Mouse (Mus musculus): ENCODE data around the gene D230025D16Rik. TPM values are rescaled to one million over a fixed set of nuclear protein-coding genes. Genes with fewer than 3 reads are reported as not detected.

The D230025D16Rik gene
- 21.0 TPM for polyA plus RNA-seq (2014; fragmentation: Illumina TruSeq; extraction: RNeasy Lipid Tissue Mini Kit (QIAGEN cat#74804); ENCODE audit: low read depth, low replicate concordance)

DNA sequence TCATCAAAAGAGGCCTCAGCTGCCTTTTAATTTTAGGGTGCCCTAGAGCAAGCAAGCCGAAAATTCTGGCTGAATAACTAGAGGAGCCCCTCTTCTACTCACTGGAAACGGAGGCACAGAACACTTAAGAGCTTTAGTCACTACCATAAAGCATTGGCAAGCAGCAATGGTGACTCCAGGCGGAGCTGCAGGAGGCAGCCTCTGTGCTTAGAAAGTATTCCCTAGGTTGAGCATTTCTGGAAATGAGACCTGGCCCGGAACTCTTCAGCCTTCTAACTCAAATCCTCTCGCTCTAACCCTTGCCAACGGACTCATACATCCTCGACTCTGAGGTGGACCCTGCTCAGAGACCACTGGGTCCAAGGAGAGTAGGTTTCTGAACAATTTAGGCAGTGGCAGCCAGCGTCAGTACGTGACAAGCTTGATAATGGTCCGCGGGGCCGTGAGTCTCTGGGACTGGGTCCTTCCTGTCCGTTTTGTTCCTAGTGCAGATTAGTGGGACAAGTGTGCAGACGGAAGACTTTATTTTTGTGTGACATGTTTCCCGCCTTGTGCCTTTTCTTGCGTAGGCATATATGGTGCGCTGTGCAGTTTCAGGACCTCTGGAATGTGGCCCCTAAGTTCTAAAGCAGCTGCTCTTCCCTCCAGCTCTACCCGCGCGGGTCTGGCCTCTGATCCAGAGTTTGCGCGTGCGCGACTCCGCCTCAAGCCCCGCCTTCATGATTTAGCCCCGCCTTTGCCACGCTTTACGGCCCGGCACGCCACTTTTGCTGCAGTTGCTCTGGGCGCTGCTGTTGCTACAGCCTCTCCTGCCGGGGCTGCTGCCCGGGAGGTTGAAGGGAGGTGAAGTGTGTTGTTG, at the start of gene D230025D16Rik:
TSS of gene D230025D16Rik (plus strand) at position 733 of the 859 bp plus-strand sequence.

GRCm38 (mm10) chr8:105254966-105255350, 30.0 kb downstream of the D230025D16Rik start, which contains the start of gene B3gnt9:
TSS of gene B3gnt9 (minus strand) at chr8:105255153.

GRCm38 (mm10) chr8:105264024-105264982, 39.4 kb downstream of the D230025D16Rik start, which contains the start of the genes Tradd and Fbxl8:
TSS of gene Tradd (minus strand) at chr8:105264609.
TSS of gene Fbxl8 (plus strand) at chr8:105264648.

GRCm38 (mm10) chr8:105269461-105269947, 44.6 kb downstream of the D230025D16Rik start, which contains the start of gene Hsf4:
TSS of gene Hsf4 (plus strand) at chr8:105269801.

GRCm38 (mm10) chr8:105275840-105276239, 50.9 kb downstream of the D230025D16Rik start, which contains the start of gene Nol3:
TSS of gene Nol3 (plus strand) at chr8:105276140.

DNA sequence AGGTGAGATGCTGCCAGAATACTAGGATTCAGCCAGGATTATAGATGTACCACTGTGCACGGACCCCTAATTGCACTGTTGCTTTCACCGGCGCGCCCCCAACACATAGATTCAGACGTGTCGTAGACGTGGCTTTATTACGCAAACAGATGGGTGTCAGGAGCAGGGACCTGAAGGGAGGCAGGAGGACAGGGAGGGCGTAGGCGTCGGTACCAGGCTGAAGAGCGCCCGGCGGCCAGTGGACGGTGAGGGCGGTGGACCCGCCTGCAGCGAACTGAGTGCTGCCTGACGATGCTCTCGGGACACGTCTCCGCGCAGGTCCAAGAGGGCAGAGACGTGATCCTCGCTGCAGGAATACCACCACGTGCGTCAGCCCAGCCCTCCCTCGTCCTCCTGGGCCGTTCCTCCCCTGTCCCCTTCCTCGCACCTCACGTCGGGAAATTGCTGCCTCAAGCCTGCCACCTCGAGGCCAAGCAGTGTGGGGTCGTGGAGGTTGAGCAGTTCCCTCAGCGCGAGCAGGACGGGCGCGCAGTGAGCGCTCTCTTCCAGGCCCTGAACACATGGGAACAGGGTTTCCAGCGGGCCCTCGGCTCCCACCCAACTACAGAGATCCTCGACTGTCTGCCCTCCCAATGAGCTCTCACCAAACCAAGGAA, 65.0 kb downstream of the D230025D16Rik start, which contains the start of gene 4931428F04Rik:
TSS of gene 4931428F04Rik (minus strand) at position 60 of the 656 bp plus-strand sequence.

DNA sequence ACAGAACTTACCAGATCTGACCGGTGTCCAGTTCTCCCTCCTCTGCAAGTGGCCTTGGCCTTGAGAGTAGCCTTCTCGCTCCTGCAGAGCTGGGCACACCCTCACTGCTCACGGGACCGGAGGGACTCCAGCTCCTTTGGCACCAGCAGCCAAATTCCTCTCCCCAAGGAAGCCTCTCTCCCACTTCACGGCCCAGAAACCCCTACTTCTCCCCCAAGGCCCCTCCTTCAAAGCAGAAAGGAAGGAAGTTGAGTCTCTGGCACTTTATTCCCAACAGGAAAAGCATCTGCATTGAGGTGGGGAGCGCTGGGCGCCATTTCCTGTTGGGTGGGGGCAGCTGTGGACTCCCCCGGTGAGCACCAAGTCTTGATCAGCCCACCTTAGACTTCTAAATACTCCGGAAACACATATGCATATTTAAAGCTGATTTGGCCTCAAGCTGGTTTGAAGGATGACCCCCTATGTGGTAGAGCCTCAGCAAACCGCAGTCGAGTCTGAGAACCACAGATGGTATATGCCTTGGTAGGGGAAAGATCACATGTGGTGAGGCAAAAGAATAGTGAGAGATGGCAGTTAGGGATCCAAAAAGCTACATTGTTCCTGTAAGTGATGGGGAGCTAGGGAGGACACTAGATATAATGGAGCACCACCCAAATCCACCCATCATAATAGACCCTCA, 71.1 kb downstream of the D230025D16Rik start, which contains the start of gene Exoc3l:
TSS of gene Exoc3l (minus strand) at position 207 of the 679 bp plus-strand sequence.

DNA sequence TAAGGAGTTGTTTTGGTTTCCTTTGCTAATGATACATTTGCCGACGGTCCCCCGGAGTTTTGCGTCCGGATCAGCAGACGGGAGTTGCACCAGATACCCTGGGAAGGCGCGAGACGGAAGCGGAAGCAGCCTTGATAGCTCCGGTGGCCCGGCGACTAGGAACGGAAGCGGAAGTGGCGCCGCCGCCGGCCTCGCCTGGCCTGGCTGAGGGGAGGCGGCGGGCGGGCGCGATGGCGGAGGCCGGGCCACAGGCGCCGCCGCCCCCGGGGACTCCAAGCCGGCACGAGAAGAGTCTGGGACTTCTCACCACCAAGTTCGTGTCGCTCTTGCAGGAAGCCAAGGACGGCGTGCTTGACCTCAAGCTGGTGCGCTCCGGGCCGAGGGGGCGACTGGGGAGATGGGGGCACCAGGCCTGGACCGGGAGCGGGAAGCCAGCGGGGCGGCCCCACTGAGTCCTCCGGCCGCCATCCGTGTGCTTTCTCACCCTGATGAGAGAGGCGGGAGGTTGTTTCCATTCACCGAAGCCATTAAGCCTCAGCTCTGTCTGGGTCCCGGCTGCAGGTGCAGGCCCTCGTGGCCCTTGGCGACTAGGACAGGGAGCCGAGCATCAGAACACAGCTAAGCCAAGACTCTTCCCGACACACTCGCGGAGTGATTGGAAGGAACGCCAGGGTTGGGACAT, 72.7 kb downstream of the D230025D16Rik start, which contains the start of gene E2f4:
TSS of gene E2f4 (plus strand) at position 153 of the 682 bp plus-strand sequence.

Other genes starting within 250 kb of the D230025D16Rik start
- gene Ces2h, start 224.3 kb upstream of the D230025D16Rik start, polyA plus RNA-seq (2014; fragmentation: Illumina TruSeq; extraction: RNeasy Lipid Tissue Mini Kit (QIAGEN cat#74804); ENCODE audit: low read depth, low replicate concordance), result not detected
- not detected for gene Ces3a, start 176.5 kb upstream of the D230025D16Rik start, polyA plus RNA-seq (2014; fragmentation: Illumina TruSeq; extraction: RNeasy Lipid Tissue Mini Kit (QIAGEN cat#74804); ENCODE audit: low read depth, low replicate concordance)
- gene Ces3b, start 141.4 kb upstream of the D230025D16Rik start, polyA plus RNA-seq (2014; fragmentation: Illumina TruSeq; extraction: RNeasy Lipid Tissue Mini Kit (QIAGEN cat#74804); ENCODE audit: low read depth, low replicate concordance), result not detected
- gene Ces4a, start 93.3 kb upstream of the D230025D16Rik start, polyA plus RNA-seq (2014; fragmentation: Illumina TruSeq; extraction: RNeasy Lipid Tissue Mini Kit (QIAGEN cat#74804); ENCODE audit: low read depth, low replicate concordance), result not detected
- 37.2 TPM for gene Cbfb, start 54.5 kb upstream of the D230025D16Rik start, polyA plus RNA-seq (2014; fragmentation: Illumina TruSeq; extraction: RNeasy Lipid Tissue Mini Kit (QIAGEN cat#74804); ENCODE audit: low read depth, low replicate concordance)
- 7.4 TPM for gene B3gnt9, start 30.0 kb downstream of the D230025D16Rik start, polyA plus RNA-seq (2014; fragmentation: Illumina TruSeq; extraction: RNeasy Lipid Tissue Mini Kit (QIAGEN cat#74804); ENCODE audit: low read depth, low replicate concordance)
- gene Tradd, start 39.5 kb downstream of the D230025D16Rik start, polyA plus RNA-seq (2014; fragmentation: Illumina TruSeq; extraction: RNeasy Lipid Tissue Mini Kit (QIAGEN cat#74804); ENCODE audit: low read depth, low replicate concordance), result 11.6 TPM
- 2.6 TPM for gene Fbxl8, start 39.5 kb downstream of the D230025D16Rik start, polyA plus RNA-seq (2014; fragmentation: Illumina TruSeq; extraction: RNeasy Lipid Tissue Mini Kit (QIAGEN cat#74804); ENCODE audit: low read depth, low replicate concordance)
- gene Hsf4, start 44.7 kb downstream of the D230025D16Rik start, polyA plus RNA-seq (2014; fragmentation: Illumina TruSeq; extraction: RNeasy Lipid Tissue Mini Kit (QIAGEN cat#74804); ENCODE audit: low read depth, low replicate concordance), result 0.88 TPM
- gene Nol3, start 51.0 kb downstream of the D230025D16Rik start, polyA plus RNA-seq (2014; fragmentation: Illumina TruSeq; extraction: RNeasy Lipid Tissue Mini Kit (QIAGEN cat#74804); ENCODE audit: low read depth, low replicate concordance), result 6.8 TPM
- gene 4931428F04Rik, start 64.7 kb downstream of the D230025D16Rik start, polyA plus RNA-seq (2014; fragmentation: Illumina TruSeq; extraction: RNeasy Lipid Tissue Mini Kit (QIAGEN cat#74804); ENCODE audit: low read depth, low replicate concordance), result 4.7 TPM
- gene Exoc3l, start 71.0 kb downstream of the D230025D16Rik start, polyA plus RNA-seq (2014; fragmentation: Illumina TruSeq; extraction: RNeasy Lipid Tissue Mini Kit (QIAGEN cat#74804); ENCODE audit: low read depth, low replicate concordance), result 3.1 TPM
- gene E2f4, start 72.5 kb downstream of the D230025D16Rik start, polyA plus RNA-seq (2014; fragmentation: Illumina TruSeq; extraction: RNeasy Lipid Tissue Mini Kit (QIAGEN cat#74804); ENCODE audit: low read depth, low replicate concordance), result 37.2 TPM
- 24.2 TPM for gene Elmo3, start 80.5 kb downstream of the D230025D16Rik start, polyA plus RNA-seq (2014; fragmentation: Illumina TruSeq; extraction: RNeasy Lipid Tissue Mini Kit (QIAGEN cat#74804); ENCODE audit: low read depth, low replicate concordance)
- 5.2 TPM for gene Lrrc29, start 101.1 kb downstream of the D230025D16Rik start, polyA plus RNA-seq (2014; fragmentation: Illumina TruSeq; extraction: RNeasy Lipid Tissue Mini Kit (QIAGEN cat#74804); ENCODE audit: low read depth, low replicate concordance)
- gene Tmem208, start 101.2 kb downstream of the D230025D16Rik start, polyA plus RNA-seq (2014; fragmentation: Illumina TruSeq; extraction: RNeasy Lipid Tissue Mini Kit (QIAGEN cat#74804); ENCODE audit: low read depth, low replicate concordance), result 61.4 TPM
- 11.4 TPM for gene Fhod1, start 122.8 kb downstream of the D230025D16Rik start, polyA plus RNA-seq (2014; fragmentation: Illumina TruSeq; extraction: RNeasy Lipid Tissue Mini Kit (QIAGEN cat#74804); ENCODE audit: low read depth, low replicate concordance)
- 2.4 TPM for gene Slc9a5, start 123.7 kb downstream of the D230025D16Rik start, polyA plus RNA-seq (2014; fragmentation: Illumina TruSeq; extraction: RNeasy Lipid Tissue Mini Kit (QIAGEN cat#74804); ENCODE audit: low read depth, low replicate concordance)
- 1.0 TPM for gene Plekhg4, start 148.1 kb downstream of the D230025D16Rik start, polyA plus RNA-seq (2014; fragmentation: Illumina TruSeq; extraction: RNeasy Lipid Tissue Mini Kit (QIAGEN cat#74804); ENCODE audit: low read depth, low replicate concordance)
- gene Kctd19, start 188.4 kb downstream of the D230025D16Rik start, polyA plus RNA-seq (2014; fragmentation: Illumina TruSeq; extraction: RNeasy Lipid Tissue Mini Kit (QIAGEN cat#74804); ENCODE audit: low read depth, low replicate concordance), result 4.8 TPM
- gene Lrrc36, start 188.4 kb downstream of the D230025D16Rik start, polyA plus RNA-seq (2014; fragmentation: Illumina TruSeq; extraction: RNeasy Lipid Tissue Mini Kit (QIAGEN cat#74804); ENCODE audit: low read depth, low replicate concordance), result 5.2 TPM
- 75.1 TPM for gene Tppp3, start 246.4 kb downstream of the D230025D16Rik start, polyA plus RNA-seq (2014; fragmentation: Illumina TruSeq; extraction: RNeasy Lipid Tissue Mini Kit (QIAGEN cat#74804); ENCODE audit: low read depth, low replicate concordance)

Data from adipose tissue, adult 10 weeks (tissue).